Mouse (Mus musculus) olfactory bulb, adult 2 months (tissue): ENCODE measurements at regions not wholly inside any gene's neighbourhood (a gene's known extent, or its start where the extent isn't known, plus 50 kb on each side); places are given as distances from the start of the nearest gene placed in this dataset.

Source experiments
- H3K27ac ChIP-seq: fragments of 200-500 bp; 2 replicates; pipeline ENCODE4 v1.5.1; 2012; ENCODE audit warnings: low read depth, low read length; ENCODE audit not compliant: insufficient read depth
- H3K4me1 ChIP-seq: fragments of 200-500 bp; 2 replicates; pipeline ENCODE4 v1.6.1; 2012; ENCODE audit warnings: low read length; ENCODE audit not compliant: control insufficient read depth, insufficient read depth
- H3K4me3 ChIP-seq: fragments of 200-500 bp; 2 replicates; pipeline ENCODE4 v1.5.1; 2012; ENCODE audit warnings: mild to moderate bottlenecking, low read depth, low read length, moderate library complexity; ENCODE audit not compliant: insufficient read depth
- CTCF ChIP-seq: fragments of 200-500 bp; IDR thresholded peaks from 2 replicates; pipeline ENCODE4 v1.5.1; 2012; ENCODE audit warnings: low read depth, mild to moderate bottlenecking, low read length, moderate library complexity; ENCODE audit not compliant: insufficient read depth
- POLR2A ChIP-seq: fragments of 200-500 bp; IDR thresholded peaks from 2 replicates; pipeline ENCODE4 v1.6.1; 2012; ENCODE audit warnings: mild to moderate bottlenecking, low read depth, low read length, moderate library complexity; ENCODE audit not compliant: insufficient read depth
- WGBS: fragments of 180-500 bp; shearing (Covaris S2); methylation state at CpG from one replicate; pipeline ENCODE4 v1.1.7; 2018; 5-methylcytosine and 5-hydroxymethylcytosine counted together

DNA sequence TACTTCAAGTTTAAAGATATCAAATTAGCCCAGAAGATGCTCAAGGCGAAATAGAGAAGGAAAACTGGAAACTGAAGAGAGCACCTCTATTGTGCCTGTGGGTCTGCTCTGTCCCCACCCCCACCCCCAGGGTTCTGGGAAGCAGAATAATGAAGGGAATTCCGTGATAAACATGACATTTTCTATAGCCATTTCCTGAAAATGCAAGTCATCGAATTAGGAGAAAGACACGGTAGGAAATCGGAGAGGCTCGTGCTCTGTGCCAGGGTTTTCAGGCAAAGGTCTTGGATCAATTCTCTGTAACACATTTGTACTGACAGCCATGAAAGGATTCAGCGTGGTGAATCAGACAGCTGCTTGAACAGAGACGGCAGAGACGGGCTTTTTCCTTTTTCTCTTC is 152.7 kb downstream of the Phlda1 start:
- H3K27ac ChIP-seq, result no peak overlapping the region
- 38% methylated on average over 9 of the region's 9 CpGs for WGBS
- H3K4me1 ChIP-seq, result 0 out of 2 replicates have a peak, but pooled peaks cover 2% of the 10 kb centered on the region
- no peak overlapping the region for H3K4me3 ChIP-seq
- TF ChIP-seq POLR2A (no peak), CTCF (no peak)

DNA sequence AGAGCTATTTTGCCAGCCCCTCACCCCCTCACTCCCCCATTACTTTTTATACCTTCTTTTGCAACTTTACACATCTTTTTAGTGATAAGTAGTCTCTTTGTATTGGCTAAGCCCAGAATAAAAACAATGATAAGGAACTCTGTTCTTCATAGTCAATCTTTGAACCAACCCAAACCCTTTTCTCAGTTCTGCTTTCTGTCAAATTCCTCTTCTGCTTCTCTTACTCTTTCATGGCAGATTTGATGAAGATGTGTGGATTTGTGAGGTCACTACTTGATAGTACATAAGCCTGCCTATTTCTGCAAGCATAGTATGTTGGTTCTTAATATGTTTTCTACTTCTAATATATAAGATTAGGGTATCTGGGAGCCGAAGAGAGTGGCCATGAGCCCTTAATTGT is 156.6 kb downstream of the Phlda1 start:
- WGBS, result 90% methylated on average over 1 of the region's 1 CpGs
- H3K4me3 ChIP-seq, result no peak overlapping the region

DNA sequence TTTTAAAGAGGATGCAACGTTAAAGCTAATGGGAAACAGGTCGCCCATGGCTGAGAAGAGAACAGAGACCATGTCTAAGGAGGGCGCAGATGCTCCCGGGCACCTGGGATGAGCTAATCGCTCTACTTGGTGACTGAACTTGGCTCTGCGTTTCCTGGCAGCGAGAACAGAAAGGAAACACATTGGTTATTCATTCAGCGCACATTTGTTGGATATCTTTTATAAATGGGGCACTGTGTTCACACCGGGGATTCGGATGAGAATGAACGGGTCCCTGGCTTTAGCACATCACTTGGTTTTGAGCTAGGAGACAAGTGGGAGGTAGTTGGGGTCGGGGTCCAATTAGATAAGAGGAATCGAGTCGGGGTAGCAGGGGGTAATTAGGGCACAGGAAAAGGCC is 159.7 kb downstream of the Phlda1 start:
- 31% methylated on average over 14 of the region's 14 CpGs for WGBS
- no peaks in the 10 kb centered on the region for H3K4me1 ChIP-seq
- TF ChIP-seq CTCF, result no peak
- TF ChIP-seq POLR2A, result no peak
- H3K4me3 ChIP-seq, result no peak overlapping the region
- no peak overlapping the region for H3K27ac ChIP-seq

More for the DNA sequence above, 156.6 kb downstream of the Phlda1 start:
- Histone ChIP-seq H3K27ac (no peak overlapping the region), H3K4me1 (no peaks in the 10 kb centered on the region)
- no peak for TF ChIP-seq CTCF
- no peak for TF ChIP-seq POLR2A

DNA sequence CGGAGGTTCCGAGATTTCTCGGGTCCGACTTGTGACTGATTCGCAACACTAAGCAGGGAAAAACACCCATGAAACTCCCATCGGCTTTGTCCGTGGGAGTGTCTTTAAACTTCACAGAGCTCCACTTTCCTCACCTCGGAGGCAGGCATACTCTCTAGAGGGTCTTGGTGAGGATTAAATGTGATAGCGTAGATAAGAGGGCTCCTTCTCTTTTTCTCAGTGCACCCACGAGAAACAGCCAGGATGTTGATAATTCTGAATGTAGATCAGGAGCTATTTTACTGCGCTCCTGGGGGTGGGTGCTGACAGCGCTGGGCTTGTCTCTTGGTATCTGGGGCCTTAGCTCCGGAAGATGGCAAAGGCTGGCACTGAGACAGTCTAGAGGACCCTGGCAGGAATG is 160.9 kb downstream of the Phlda1 start:
- WGBS, result 93% methylated on average over 13 of the region's 13 CpGs
- H3K27ac ChIP-seq, result no peak overlapping the region
- TF ChIP-seq CTCF (no peak), POLR2A (no peak)
- no peak overlapping the region for H3K4me3 ChIP-seq
- H3K4me1 ChIP-seq, result no peaks in the 10 kb centered on the region

DNA sequence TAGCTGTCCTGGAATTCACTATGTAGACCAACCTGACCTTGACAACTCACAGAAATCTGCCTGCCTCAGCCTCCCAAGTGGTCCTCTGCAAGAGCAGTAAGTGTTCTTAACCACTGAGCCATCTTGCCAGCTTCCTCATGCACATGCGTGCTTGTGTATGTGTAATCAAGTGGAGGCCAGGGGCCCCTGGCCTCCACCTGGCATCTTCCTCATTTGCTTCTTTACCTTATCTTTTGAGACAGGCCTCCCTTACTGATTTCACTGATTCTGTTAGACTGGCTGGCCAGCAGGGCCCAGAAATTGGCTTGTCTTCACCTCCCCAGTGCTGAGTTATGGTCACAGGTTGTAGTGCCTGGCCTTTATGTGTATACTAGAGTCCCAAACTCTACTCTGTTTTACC is 162.6 kb downstream of the Phlda1 start:
- Histone ChIP-seq H3K4me3 (no peak overlapping the region), H3K27ac (no peak overlapping the region), H3K4me1 (no peaks in the 10 kb centered on the region)
- TF ChIP-seq POLR2A (no peak), CTCF (no peak)
- 100% methylated on average over 1 of the region's 1 CpGs for WGBS

DNA sequence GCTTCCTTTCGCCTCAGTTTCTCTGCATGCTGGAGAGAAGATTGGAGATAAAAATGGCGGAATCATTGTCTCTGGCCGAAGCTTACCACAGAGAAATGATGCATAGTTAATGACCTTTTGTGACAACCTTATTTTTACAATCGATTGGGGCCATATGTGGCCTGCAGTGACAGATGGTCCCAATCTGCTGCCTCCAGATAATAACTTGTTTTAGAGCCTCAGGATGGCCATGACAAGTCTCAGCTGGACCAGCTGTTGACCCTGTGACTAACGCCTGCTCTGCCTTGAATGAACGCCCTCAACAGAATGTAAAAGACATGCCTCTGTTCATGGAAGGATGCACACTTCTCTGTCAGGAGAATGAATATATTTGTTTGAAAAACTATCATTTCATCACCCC is 163.6 kb downstream of the Phlda1 start:
- Histone ChIP-seq H3K27ac (no peak overlapping the region), H3K4me3 (no peak overlapping the region), H3K4me1 (no peaks in the 10 kb centered on the region)
- TF ChIP-seq POLR2A (no peak), CTCF (no peak)
- WGBS, result 89% methylated on average over 6 of the region's 6 CpGs

DNA sequence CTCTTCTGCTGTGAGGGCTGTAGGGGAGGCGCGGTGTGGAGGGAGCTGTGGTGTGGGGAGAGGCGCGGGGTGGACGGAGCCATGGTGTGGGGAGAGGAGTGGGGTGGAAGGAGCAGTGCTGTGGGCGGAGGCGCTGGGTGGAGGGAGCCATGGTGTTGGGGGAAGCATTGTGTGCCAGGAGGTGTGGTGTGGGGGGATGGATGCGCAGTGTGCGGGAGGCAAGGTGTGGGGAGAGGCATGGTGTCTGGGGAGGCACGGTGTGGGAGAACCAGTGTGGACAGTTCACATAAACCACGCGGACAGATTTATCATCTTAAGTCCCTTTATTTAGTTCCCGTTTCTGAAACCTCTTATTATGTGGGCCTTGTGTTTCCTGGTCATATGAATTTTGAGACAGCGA is 164.6 kb downstream of the Phlda1 start:
- WGBS, result 89% methylated on average over 14 of the region's 14 CpGs
- Histone ChIP-seq H3K4me1 (no peaks in the 10 kb centered on the region), H3K27ac (no peak overlapping the region), H3K4me3 (no peak overlapping the region)
- TF ChIP-seq CTCF (no peak), POLR2A (no peak)

DNA sequence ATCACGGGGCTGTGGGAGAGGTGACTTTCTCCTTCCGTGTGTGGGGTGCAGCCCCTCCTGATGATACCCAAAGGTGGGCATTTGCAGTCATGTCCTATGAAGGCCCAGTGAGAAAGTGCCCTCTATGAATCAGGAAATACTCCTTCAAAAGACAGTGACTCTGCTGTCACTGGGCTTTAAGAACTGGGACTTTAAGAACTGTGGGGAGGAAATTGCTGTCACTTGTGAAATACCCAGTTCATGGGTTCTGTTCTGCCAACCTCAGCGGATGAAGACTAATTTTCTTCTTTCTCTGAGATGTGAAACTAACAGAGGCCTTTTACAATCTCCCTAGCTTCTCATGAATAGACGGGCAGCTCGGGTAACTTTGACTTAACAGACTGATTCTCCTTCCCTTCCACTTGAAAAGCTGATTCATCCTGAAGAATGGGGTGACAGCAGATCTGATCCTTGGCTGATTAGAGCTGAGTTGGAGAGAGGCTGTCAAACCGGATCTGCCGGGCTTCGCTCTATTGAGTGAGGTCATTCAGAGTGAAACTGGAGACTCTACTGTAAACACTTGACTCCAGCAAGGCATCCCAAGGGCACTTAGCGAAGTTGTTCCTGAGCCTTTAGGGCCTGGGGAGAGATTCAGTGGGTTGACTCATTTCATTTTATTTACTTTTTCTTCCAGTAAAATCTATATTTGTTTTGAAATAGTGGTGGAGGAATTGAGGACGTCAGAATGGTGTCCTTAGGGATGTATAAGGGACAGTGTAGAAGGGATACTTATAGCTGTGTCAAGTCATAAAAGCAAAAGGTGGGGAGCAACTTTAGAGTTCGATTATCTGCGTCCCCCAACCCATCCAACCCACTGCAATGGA is 166.6 kb downstream of the Phlda1 start:
- TF ChIP-seq POLR2A (no peak), CTCF (no peak)
- no peaks in the 10 kb centered on the region for H3K4me1 ChIP-seq
- H3K4me3 ChIP-seq, result no peak overlapping the region
- H3K27ac ChIP-seq, result no peak overlapping the region
- WGBS, result 73% methylated on average over 12 of the region's 12 CpGs

DNA sequence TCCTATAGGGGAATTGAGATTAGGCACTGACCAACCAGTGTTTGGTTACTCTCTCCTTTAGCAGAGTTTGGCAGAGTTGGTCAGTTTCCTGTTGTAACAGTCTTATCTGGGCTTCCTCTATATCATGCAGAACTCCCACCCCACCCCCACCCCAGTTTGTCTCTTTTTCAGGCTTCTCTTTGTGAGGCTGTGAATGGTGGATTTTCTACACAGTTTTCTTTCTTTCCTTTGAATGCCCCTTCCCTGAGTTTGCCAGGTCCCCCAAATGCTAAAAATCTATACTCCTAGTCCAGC is 167.2 kb downstream of the Phlda1 start:
- H3K4me3 ChIP-seq, result no peak overlapping the region
- H3K27ac ChIP-seq, result no peak overlapping the region
- H3K4me1 ChIP-seq, result no peaks in the 10 kb centered on the region
- TF ChIP-seq CTCF (no peak), POLR2A (no peak)
